Comparison of ENCODE assay signal across 8 mouse cellular contexts in the genomic region with DNA sequence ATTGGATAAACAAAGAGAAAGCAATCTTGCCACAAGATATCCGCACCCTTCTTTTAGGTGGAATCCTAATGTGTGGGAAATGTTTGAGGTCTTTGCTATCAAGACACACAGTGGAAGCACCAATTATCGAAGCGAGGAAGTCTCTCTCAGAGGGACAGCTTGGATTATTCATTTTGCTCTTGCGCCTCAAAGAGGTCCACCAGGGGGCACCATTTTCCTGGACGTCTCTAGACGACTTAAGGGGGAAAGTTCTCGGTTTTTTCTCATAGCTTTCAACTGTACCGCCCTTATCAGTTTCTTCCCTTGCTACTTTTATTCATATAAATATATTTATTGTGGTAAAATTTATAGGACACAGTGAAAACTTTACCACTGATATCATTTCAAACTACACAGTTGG. TPM values are rescaled to one million over a fixed set of nuclear protein-coding genes. Genes with fewer than 3 reads are reported as not detected.
DNase-seq lines count a peak whose midpoint lies in the region; ATAC-seq lines count a peak whose summit lies in the region.

No protein-coding gene starts in this region.

- no peaks in the 10 kb centered on the region for H3K36me3 ChIP-seq in splenic B cell, adult 2 months (ENCODE audit: control insufficient read depth, insufficient read depth, low read length, poor library complexity, severe bottlenecking)

- ATAC-seq in cerebellum, adult (ENCODE audit: insufficient number of reproducible peaks, low FRiP score, low TSS enrichment): no peak
- peak; percentile 92 for ATAC-seq in megakaryocyte, adult 5-6 weeks (ENCODE audit: poor library complexity, severe bottlenecking)

- 11% methylated on average over 8 of the region's 8 CpGs for WGBS in large intestine, adult 2 months

- DNase-seq in cerebellum, adult 11 months: peak; percentile 68
- peak; percentile 65 for DNase-seq in right cerebral cortex, adult 18-20 months
- no peak for DNase-seq in right cerebral cortex, postnatal 25 days
- DNase-seq in frontal cortex, postnatal 25 days (ENCODE audit: low spot score in 2 of 2): peak; percentile 36 to 46
- peak; percentile 50 for DNase-seq in large intestine, adult 2 months (ENCODE audit: low read depth, low spot score)
- DNase-seq in splenic B cell, adult 2 months (ENCODE audit: low read depth, low spot score): peak; percentile 91

- no peaks in the 10 kb centered on the region for H3K27me3 ChIP-seq in splenic B cell, adult 2 months (ENCODE audit: control insufficient read depth, insufficient read depth, low read length, poor library complexity, severe bottlenecking)

RNA-seq across cellular contexts. Expression of gene Slc2a13, which starts 36.7 kb away (rescaled TPM):
- 0.99 and 1.2 TPM in 2 replicates for polyA plus RNA-seq in large intestine, adult 2 months (2012; rRNA removed)
- total RNA-seq in megakaryocyte, adult 5-6 weeks (2015): not detected in 2 replicates
- total RNA-seq in megakaryocyte, adult 5-6 weeks (2017): 0.07 TPM in 1 of 2 replicates, not detected in the other
